Mouse (Mus musculus): ENCODE measurements around the gene Uba1.

Uba1 gene

DNA sequence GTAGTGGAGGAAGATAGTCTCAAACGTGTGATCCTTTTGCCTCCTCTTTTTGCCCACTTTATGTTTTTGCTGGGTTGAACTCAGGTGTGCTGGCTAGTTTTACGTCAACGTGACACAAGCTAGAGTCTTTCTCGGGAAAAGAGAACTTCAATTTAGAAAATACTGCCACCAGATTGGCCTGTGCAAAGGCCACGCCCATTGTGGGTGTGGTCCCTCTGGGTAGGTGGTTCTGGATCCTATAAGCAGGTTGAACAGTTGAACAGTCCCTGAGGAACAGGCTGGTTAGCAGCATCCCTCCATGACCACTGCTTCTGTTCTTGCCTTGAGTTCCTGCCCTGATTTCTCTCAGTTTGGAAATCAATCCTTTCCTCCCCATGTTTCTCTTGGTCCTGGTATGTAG lies 70.6 kb downstream of the Uba1 start:
- DNase-seq (ENCODE audit: low spot score), result no peak

DNA sequence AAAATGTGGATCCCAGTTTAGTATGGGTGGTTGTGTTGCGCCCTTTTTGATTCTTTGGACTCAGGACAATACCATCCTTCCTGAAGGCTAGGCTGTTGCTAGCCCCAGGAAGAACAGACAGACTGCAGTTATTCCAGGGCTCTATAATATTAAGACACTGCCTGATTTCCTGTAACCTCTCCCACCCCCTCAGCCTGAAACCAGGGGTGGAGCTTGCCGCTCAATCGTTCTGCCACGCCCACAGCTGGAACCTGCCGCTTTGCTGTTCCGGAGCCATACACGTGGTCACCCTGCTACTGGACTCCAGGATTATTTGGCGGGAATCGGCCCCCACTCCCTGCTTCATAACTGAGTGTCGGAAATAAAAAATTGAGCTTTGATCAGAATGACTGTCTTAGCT lies 71.9 kb downstream of the Uba1 start:
- peak; percentile 25 for DNase-seq (ENCODE audit: low spot score)

All from testis, postnatal 14 days (tissue).